Mouse (Mus musculus) ovary, postnatal 14 days (tissue): ENCODE results near the gene Fam186b.

ENCODE experiments used
- DNase-seq: peaks from one replicate; pipeline ENCODE4 v3.0.0; 2022; ENCODE audit warnings: low spot score

Fam186b gene

GRCm38 (mm10) chr15:99224208-99224911 is 71.3 kb downstream of the Fam186b start, which contains the start of gene Kcnh3:
TSS of gene Kcnh3 (plus strand) at chr15:99224861.
- DNase-seq: peak; percentile 47

- peak; percentile 25 for DNase-seq
Observed at GRCm38 (mm10) chr15:99223585-99224207, 72.0 kb downstream of the Fam186b start.

- no peak for DNase-seq
Observed at GRCm38 (mm10) chr15:99222794-99223584, 72.7 kb downstream of the Fam186b start.

- no peak for DNase-seq
Observed at GRCm38 (mm10) chr15:99221315-99221952, 74.3 kb downstream of the Fam186b start.
